Comparison of ENCODE assay signal across 8 mouse cellular contexts in the genomic region with DNA sequence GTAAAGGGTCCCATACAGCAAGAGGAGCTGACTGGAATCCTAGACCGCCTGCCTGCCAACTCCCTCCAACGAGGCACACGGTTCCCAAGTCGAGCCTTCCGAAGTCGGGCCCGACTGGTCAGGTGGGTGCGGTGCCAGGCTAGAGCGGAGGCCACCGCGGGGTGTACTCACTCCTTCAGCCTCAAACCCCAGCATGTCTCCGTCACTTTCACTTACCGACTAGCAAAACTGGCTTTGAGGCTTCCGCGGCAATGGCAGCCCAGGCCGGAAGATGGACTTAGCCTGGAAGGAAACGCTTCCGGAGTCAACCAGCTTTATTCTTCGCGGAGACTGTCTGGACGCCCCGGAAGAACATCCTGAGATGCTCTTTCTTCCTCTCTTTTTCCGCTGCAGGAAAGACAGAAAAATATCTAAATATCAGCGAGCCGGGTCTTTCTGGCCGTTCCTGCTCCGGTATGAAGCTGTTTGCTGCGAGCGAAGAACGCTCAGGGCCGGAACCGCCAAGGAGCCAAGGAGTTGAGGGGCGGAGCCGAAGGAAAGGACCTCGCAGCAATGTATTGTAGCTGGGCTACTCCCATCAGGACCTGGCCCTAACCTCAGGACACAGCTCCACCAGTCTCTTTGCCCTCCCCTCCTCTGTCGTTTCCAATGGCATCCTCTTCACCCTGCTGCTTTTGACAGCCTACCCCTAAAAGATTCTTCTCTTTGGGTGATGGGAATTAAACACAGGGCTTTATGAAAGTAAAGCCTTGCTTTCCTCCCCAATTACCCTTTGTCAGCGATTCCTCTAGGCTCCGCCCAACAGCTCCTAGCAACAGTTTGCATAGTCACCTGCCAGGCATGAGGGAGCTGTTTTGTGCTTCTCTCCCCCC. TPM values are rescaled to one million over a fixed set of nuclear protein-coding genes. Genes with fewer than 3 reads are reported as not detected.
DNase-seq lines count a peak whose midpoint lies in the region; ATAC-seq lines count a peak whose summit lies in the region.

No protein-coding gene starts in this region.

- H3K4me3 ChIP-seq in megakaryocyte, embryonic 14.5 days (replicated peaks), result peak overlapping the region; percentile 98

- peaks cover 26% of the 10 kb centered on the region for H3K4me1 ChIP-seq in megakaryocyte, embryonic 14.5 days

- H3K36me3 ChIP-seq in megakaryocyte, embryonic 14.5 days (replicated peaks; ENCODE audit: low read length), result peaks cover 46% of the 10 kb centered on the region

- H3K9me3 ChIP-seq in megakaryocyte, embryonic 14.5 days, result no peaks in the 10 kb centered on the region

- peak; percentile 95 for ATAC-seq in inflammation-experienced regulatory T-cells, adult 6 months

- peak; percentile 65 to 68 for DNase-seq in adrenal gland, adult 18-20 months (ENCODE audit: low spot score in 2 of 2)
- DNase-seq in embryo, embryonic 10.5 days (ENCODE audit: low spot score), result peak; percentile 95
- peak; percentile 71 for DNase-seq in gastrocnemius, postnatal 10 days
- DNase-seq in left cerebral cortex, adult 9 months (ENCODE audit: low spot score in 2 of 2), result peak; percentile 71 to 86
- peak; percentile 84 to 87 for DNase-seq in right cerebral cortex, adult 2 months (ENCODE audit: low spot score in 2 of 2)
- DNase-seq in urinary bladder, postnatal 10 days (ENCODE audit: low spot score), result peak; percentile 44

- H3K27me3 ChIP-seq in megakaryocyte, embryonic 14.5 days (replicated peaks), result no peaks in the 10 kb centered on the region

RNA-seq across cellular contexts. Expression of a gene that starts 8.1 kb away (rescaled TPM):
- total RNA-seq in adrenal gland, adult 18-20 months (2021), result 10 to 100 TPM; 37.7 to 38.1 TPM
- total RNA-seq in gastrocnemius, postnatal 10 days (2021), result 10 to 100 TPM; 33.2 to 42.5 TPM
- 10 to 100 TPM; 24.1 to 32.8 (median 28.2) TPM for polyA plus RNA-seq in inflammation-experienced regulatory T-cells, adult 6 months (2017; shearing (Covaris generic))
- 0.24 and 0.47 TPM in 2 replicates for polyA plus RNA-seq in megakaryocyte, embryonic 14.5 days (2012; ENCODE audit: insufficient read depth, low replicate concordance)

RNA-seq across cellular contexts. Expression of a gene that starts 12.1 kb away (rescaled TPM):
- 10 to 100 TPM in 1 of 2 experiments, 1 to 10 TPM in 1; 9.4 to 10.9 TPM for total RNA-seq in adrenal gland, adult 18-20 months (2021)
- total RNA-seq in gastrocnemius, postnatal 10 days (2021), result 1 to 10 TPM; 2.5 to 4.4 TPM
- polyA plus RNA-seq in inflammation-experienced regulatory T-cells, adult 6 months (2017; shearing (Covaris generic)), result 1 to 10 TPM; 2.8 to 4.8 (median 4.5) TPM
- 0.06 and 0.82 TPM in 2 replicates for polyA plus RNA-seq in megakaryocyte, embryonic 14.5 days (2012; ENCODE audit: insufficient read depth, low replicate concordance)

RNA-seq across cellular contexts. Expression of a gene that starts 12.1 kb away (rescaled TPM):
- 10 to 100 TPM; 14.6 to 16.4 TPM for total RNA-seq in adrenal gland, adult 18-20 months (2021)
- 1 to 10 TPM; 4.4 to 4.7 TPM for total RNA-seq in gastrocnemius, postnatal 10 days (2021)
- polyA plus RNA-seq in inflammation-experienced regulatory T-cells, adult 6 months (2017; shearing (Covaris generic)), result 1 to 10 TPM; 4.0 to 6.6 (median 6.1) TPM
- 0.06 TPM in 1 of 2 replicates, not detected in the other for polyA plus RNA-seq in megakaryocyte, embryonic 14.5 days (2012; ENCODE audit: insufficient read depth, low replicate concordance)

RNA-seq across cellular contexts. Expression of a gene that starts 12.2 kb away (rescaled TPM):
- 10 to 100 TPM; 42.3 to 51.4 TPM for total RNA-seq in adrenal gland, adult 18-20 months (2021)
- total RNA-seq in gastrocnemius, postnatal 10 days (2021), result 10 to 100 TPM; 32.5 to 40.7 TPM
- polyA plus RNA-seq in inflammation-experienced regulatory T-cells, adult 6 months (2017; shearing (Covaris generic)), result 10 to 100 TPM; 28.6 to 55.3 (median 34.8) TPM
- 0.47 and 2.5 TPM in 2 replicates for polyA plus RNA-seq in megakaryocyte, embryonic 14.5 days (2012; ENCODE audit: insufficient read depth, low replicate concordance)

Comparison
In these comparisons a context has a peak if more than half of its experiments do, and no peak if none do; other contexts are left out.
1. Peak in every context shown above with its lines: DNase-seq, ATAC-seq and H3K4me3 ChIP-seq.
2. DNase-seq: peak in every context shown above with its lines; median percentile 95 in embryo, embryonic 10.5 days; 86 in right cerebral cortex, adult 2 months; 78 in left cerebral cortex, adult 9 months; 71 in gastrocnemius, postnatal 10 days; 66 in adrenal gland, adult 18-20 months; 44 in urinary bladder, postnatal 10 days.